Mouse (Mus musculus) brain, embryonic 14.5 days (tissue): ENCODE results near the gene Bcar3.

ENCODE experiments used
- CTCF ChIP-seq: fragments of 200-500 bp; IDR thresholded peaks from 2 replicates; pipeline ENCODE4 v1.5.1; 2012; ENCODE audit warnings: inconsistent platforms, mild to moderate bottlenecking, moderate library complexity, borderline replicate concordance; ENCODE audit not compliant: insufficient read depth, insufficient read length; ENCODE audit errors: extremely low read depth
- POLR2A ChIP-seq: fragments of 200-500 bp; IDR thresholded peaks from 2 replicates; pipeline ENCODE4 v1.6.1; 2012; ENCODE audit warnings: mild to moderate bottlenecking, inconsistent platforms, borderline replicate concordance; ENCODE audit not compliant: poor library complexity, insufficient read depth, insufficient read length, severe bottlenecking; ENCODE audit errors: extremely low read depth

GRCm38 (mm10) chr3:122403860-122404557 lies 110.1 kb downstream of the Bcar3 start:
- TF ChIP-seq POLR2A: no peak
- no peak for TF ChIP-seq CTCF
